In genomic region chr4:139683728-139684638, GRCm38 (mm10) we compare ENCODE assay signal across 12 mouse cellular contexts. TPM values are rescaled to one million over a fixed set of nuclear protein-coding genes. Genes with fewer than 3 reads are reported as not detected.
DNase-seq lines count a peak whose midpoint lies in the region; ATAC-seq and TF ChIP-seq lines count a peak whose summit lies in the region.
"Had no signal": no experiment of that assay in that cellular context is flagged by ENCODE, and none has a peak within 500 bp of the region (broad histone marks: within the 10 kb centered on the region; RNA-seq: fewer than 3 reads in every experiment).

No protein-coding gene starts in this region.

- peaks cover 14% of the 10 kb centered on the region for H3K27me3 ChIP-seq in hindbrain, embryonic 12.5 days
- no peaks in the 10 kb centered on the region for H3K27me3 ChIP-seq in hindbrain, embryonic 11.5 days (ENCODE audit: control insufficient read depth, insufficient read depth, low read length)
- no peaks in the 10 kb centered on the region for H3K27me3 ChIP-seq in kidney, postnatal 0 days (ENCODE audit: insufficient read depth, low read length)
- H3K27me3 ChIP-seq: lung, embryonic 15.5 days had no signal

- no peaks in the 10 kb centered on the region for H3K36me3 ChIP-seq in hindbrain, embryonic 12.5 days
- no peaks in the 10 kb centered on the region for H3K36me3 ChIP-seq in hindbrain, embryonic 11.5 days (ENCODE audit: control insufficient read depth, insufficient read depth, low read length)
- H3K36me3 ChIP-seq in kidney, postnatal 0 days (ENCODE audit: insufficient read depth, low read length): no peaks in the 10 kb centered on the region
- H3K36me3 ChIP-seq: lung, embryonic 15.5 days had no signal

- H3K4me2 ChIP-seq in hindbrain, embryonic 12.5 days (replicated peaks): no peak overlapping the region
- no peak overlapping the region for H3K4me2 ChIP-seq in hindbrain, embryonic 11.5 days (replicated peaks; ENCODE audit: low read depth, low read length)
- H3K4me2 ChIP-seq in kidney, postnatal 0 days (ENCODE audit: low read length): no peak overlapping the region
- H3K4me2 ChIP-seq: lung, embryonic 15.5 days had no signal

- H3K27ac ChIP-seq in hindbrain, embryonic 12.5 days: no peak overlapping the region
- H3K27ac ChIP-seq in hindbrain, embryonic 11.5 days (ENCODE audit: low read depth, low read length): no peak overlapping the region
- H3K27ac ChIP-seq in kidney, postnatal 0 days: no peak overlapping the region
- H3K27ac ChIP-seq: lung, embryonic 15.5 days had no signal

- H3K4me1 ChIP-seq in hindbrain, embryonic 12.5 days: 0 out of 2 replicates have a peak, but pooled peaks cover 3% of the 10 kb centered on the region
- no peaks in the 10 kb centered on the region for H3K4me1 ChIP-seq in hindbrain, embryonic 11.5 days (replicated peaks; ENCODE audit: control insufficient read depth, insufficient read depth, low read length)
- H3K4me1 ChIP-seq in kidney, postnatal 0 days (replicated peaks; ENCODE audit: insufficient read depth, low read length): no peaks in the 10 kb centered on the region
- H3K4me1 ChIP-seq: lung, embryonic 15.5 days had no signal

- 78% methylated on average over 22 of the region's 22 CpGs for WGBS in hindbrain, embryonic 12.5 days
- 78% methylated on average over 22 of the region's 22 CpGs for WGBS in hindbrain, embryonic 11.5 days
- WGBS in kidney, postnatal 0 days: 79% methylated on average over 22 of the region's 22 CpGs

- peak; percentile 13; the same call in 1 of the 2 replicates for ATAC-seq in hindbrain, embryonic 12.5 days (ENCODE audit: low FRiP score)
- ATAC-seq in hindbrain, embryonic 11.5 days (ENCODE audit: low FRiP score): no peak
- peak; percentile 40; the same call in 1 of the 2 replicates for ATAC-seq in kidney, postnatal 0 days (replicated peaks; ENCODE audit: low FRiP score, low read depth)
- no peak for ATAC-seq in inflammation-experienced regulatory T-cells, adult 6 months

- DNase-seq in hindbrain, embryonic 11.5 days (ENCODE audit: low spot score): no peak
- DNase-seq in retina, postnatal 1 day: peak; percentile 36
- no peak for DNase-seq in retina, embryonic 14.5 days (ENCODE audit: low spot score)
- DNase-seq in kidney, postnatal 0 days (ENCODE audit: low spot score): no peak
- no peak for DNase-seq in gastrocnemius, postnatal 10 days
- DNase-seq in urinary bladder, postnatal 4 days (ENCODE audit: low spot score in 2 of 2): no peak

- no peak overlapping the region for H3K4me3 ChIP-seq in hindbrain, embryonic 12.5 days
- H3K4me3 ChIP-seq in hindbrain, embryonic 11.5 days (ENCODE audit: low read depth, low read length): no peak overlapping the region
- H3K4me3 ChIP-seq in kidney, postnatal 0 days (replicated peaks; ENCODE audit: low read depth, low read length): no peak overlapping the region
- H3K4me3 ChIP-seq: lung, embryonic 15.5 days had no signal

- peaks cover 17% of the 10 kb centered on the region for H3K9me3 ChIP-seq in hindbrain, embryonic 12.5 days (replicated peaks)
- H3K9me3 ChIP-seq in hindbrain, embryonic 11.5 days (ENCODE audit: control insufficient read depth, low read length): no peaks in the 10 kb centered on the region
- H3K9me3 ChIP-seq in kidney, postnatal 0 days (replicated peaks; ENCODE audit: low read length): no peaks in the 10 kb centered on the region
- H3K9me3 ChIP-seq: lung, embryonic 15.5 days had no signal

- TF ChIP-seq CTCF in kidney, postnatal 0 days (IDR thresholded peaks at IDR 0.05; ENCODE audit: low read depth): no peak

- no peak overlapping the region for H3K9ac ChIP-seq in hindbrain, embryonic 12.5 days
- no peak overlapping the region for H3K9ac ChIP-seq in hindbrain, embryonic 11.5 days (ENCODE audit: low read depth, low read length)
- H3K9ac ChIP-seq in kidney, postnatal 0 days (ENCODE audit: low read depth, low read length): no peak overlapping the region
- H3K9ac ChIP-seq: lung, embryonic 15.5 days had no signal

RNA-seq across cellular contexts. Expression of gene Tas1r2, which starts 30.6 kb away (rescaled TPM):
- not detected in 2 replicates for polyA plus RNA-seq in hindbrain, embryonic 12.5 days (2016; fragmentation: Nextera tagmentation; extraction: Ambion mirVana)
- polyA plus RNA-seq in hindbrain, embryonic 11.5 days (2014; fragmentation: Nextera tagmentation; extraction: Ambion mirVana): not detected in 2 replicates
- not detected in 2 replicates for polyA plus RNA-seq in kidney, postnatal 0 days (2015; fragmentation: Nextera tagmentation; extraction: Ambion mirVana)
- total RNA-seq in gastrocnemius, postnatal 10 days (2021): not detected
- not detected for polyA plus RNA-seq in inflammation-experienced regulatory T-cells, adult 6 months (2017; shearing (Covaris generic))
- total RNA-seq: left cerebral cortex, adult 8-10 months had no signal
- polyA plus RNA-seq: cerebellum, adult 2 months; embryonic facial prominence, embryonic 14.5 days; lung, embryonic 15.5 days had no signal

Comparison
In these comparisons a context has a peak if more than half of its experiments do, and no peak if none do; other contexts are left out.
1. ATAC-seq: peak in hindbrain, embryonic 12.5 days (single experiment) and kidney, postnatal 0 days (single experiment); none in hindbrain, embryonic 11.5 days (single experiment) and inflammation-experienced regulatory T-cells, adult 6 months (single experiment).